Mouse (Mus musculus) kidney, postnatal 0 days (tissue): ENCODE measurements at regions not wholly inside any gene's neighbourhood (a gene's known extent, or its start where the extent isn't known, plus 50 kb on each side); places are given as distances from the start of the nearest gene placed in this dataset.

Experiments
- ATAC-seq: fragments of 200-750 bp; cut with Nextera tagmentation; replicated peaks from 2 replicates; pipeline ENCODE4 v1.8.0; 2017; ENCODE audit warnings: low read depth, moderate number of reproducible peaks, moderate TSS enrichment, moderate library complexity; ENCODE audit not compliant: low FRiP score
- DNase-seq: peaks from one replicate; pipeline ENCODE4 v3.0.0-alpha.2; 2016; ENCODE audit warnings: low spot score
- H3K27ac ChIP-seq: fragments of 300-500 bp; sonication (generic); 2 replicates; pipeline ENCODE4 v1.5.1; 2014; ENCODE audit warnings: mild to moderate bottlenecking
- H3K27me3 ChIP-seq: fragments of 300-500 bp; sonication (generic); 2 replicates; pipeline ENCODE4 v1.6.1; 2014; ENCODE audit warnings: low read length, mixed read lengths; ENCODE audit not compliant: insufficient read depth
- H3K36me3 ChIP-seq: fragments of 300-500 bp; sonication (generic); 2 replicates; pipeline ENCODE4 v1.6.1; 2014; ENCODE audit warnings: low read length, mixed read lengths; ENCODE audit not compliant: insufficient read depth
- H3K4me1 ChIP-seq: fragments of 300-500 bp; sonication (generic); replicated peaks from 2 replicates; pipeline ENCODE4 v1.6.1; 2014; ENCODE audit warnings: antibody characterized with exemption, low read length, mixed read lengths; ENCODE audit not compliant: insufficient read depth
- H3K4me2 ChIP-seq: fragments of 300-500 bp; sonication (generic); 2 replicates; pipeline ENCODE4 v1.6.1; 2014; ENCODE audit warnings: mild to moderate bottlenecking, low read length, moderate library complexity, mixed read lengths
- H3K4me3 ChIP-seq: fragments of 300-500 bp; sonication (generic); replicated peaks from 2 replicates; pipeline ENCODE4 v1.5.1; 2014; ENCODE audit warnings: low read depth, low read length
- H3K9ac ChIP-seq: fragments of 300-500 bp; sonication (generic); 2 replicates; pipeline ENCODE4 v1.6.1; 2014; ENCODE audit warnings: low read depth, low read length
- H3K9me3 ChIP-seq: fragments of 300-500 bp; sonication (generic); replicated peaks from 2 replicates; pipeline ENCODE4 v1.6.1; 2016; ENCODE audit warnings: low read length, inconsistent platforms, mixed read lengths
- CTCF ChIP-seq: IDR thresholded peaks from 2 replicates; pipeline ENCODE4 v1.5.1; 2016; ENCODE audit warnings: antibody characterized with exemption, low read depth, mild to moderate bottlenecking, moderate library complexity
- WGBS: fragments of 180-500 bp; shearing (Covaris S2); extraction: QIAGEN DNeasy Blood & Tissue Kit; methylation state at CpG from one replicate; pipeline ENCODE4 v1.1.7; 2014; 5-methylcytosine and 5-hydroxymethylcytosine counted together

DNA sequence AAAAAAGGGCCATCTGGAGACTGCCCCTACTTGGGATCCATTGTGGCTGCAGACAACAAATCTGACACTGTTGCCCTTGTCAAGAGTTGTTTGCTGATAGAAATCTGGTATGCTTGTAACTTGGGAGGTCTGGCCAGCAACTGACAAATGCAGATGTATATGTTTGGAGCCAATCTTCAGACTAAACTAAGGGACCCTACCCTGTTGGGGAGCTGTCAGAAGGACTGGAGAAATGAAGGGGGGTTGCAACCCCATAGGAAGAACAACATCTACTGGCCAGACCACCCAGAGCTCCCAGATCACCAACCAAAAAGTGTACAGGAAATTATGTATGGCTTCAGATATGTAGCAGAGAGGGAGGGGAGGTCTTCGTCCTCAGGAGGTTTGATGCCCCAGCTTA, 54.3 kb upstream of the Pwp1 start:
- no peak for ATAC-seq
- H3K4me3 ChIP-seq: no peak overlapping the region
- H3K4me1 ChIP-seq: no peaks in the 10 kb centered on the region
- 89% methylated on average over 1 of the region's 1 CpGs for WGBS
- TF ChIP-seq CTCF: no peak
- no peaks in the 10 kb centered on the region for H3K36me3 ChIP-seq
- no peaks in the 10 kb centered on the region for H3K27me3 ChIP-seq
- no peak overlapping the region for H3K27ac ChIP-seq
- no peak for DNase-seq
- no peaks in the 10 kb centered on the region for H3K9me3 ChIP-seq
- H3K4me2 ChIP-seq: no peak overlapping the region
- no peak overlapping the region for H3K9ac ChIP-seq
